In the genomic region with DNA sequence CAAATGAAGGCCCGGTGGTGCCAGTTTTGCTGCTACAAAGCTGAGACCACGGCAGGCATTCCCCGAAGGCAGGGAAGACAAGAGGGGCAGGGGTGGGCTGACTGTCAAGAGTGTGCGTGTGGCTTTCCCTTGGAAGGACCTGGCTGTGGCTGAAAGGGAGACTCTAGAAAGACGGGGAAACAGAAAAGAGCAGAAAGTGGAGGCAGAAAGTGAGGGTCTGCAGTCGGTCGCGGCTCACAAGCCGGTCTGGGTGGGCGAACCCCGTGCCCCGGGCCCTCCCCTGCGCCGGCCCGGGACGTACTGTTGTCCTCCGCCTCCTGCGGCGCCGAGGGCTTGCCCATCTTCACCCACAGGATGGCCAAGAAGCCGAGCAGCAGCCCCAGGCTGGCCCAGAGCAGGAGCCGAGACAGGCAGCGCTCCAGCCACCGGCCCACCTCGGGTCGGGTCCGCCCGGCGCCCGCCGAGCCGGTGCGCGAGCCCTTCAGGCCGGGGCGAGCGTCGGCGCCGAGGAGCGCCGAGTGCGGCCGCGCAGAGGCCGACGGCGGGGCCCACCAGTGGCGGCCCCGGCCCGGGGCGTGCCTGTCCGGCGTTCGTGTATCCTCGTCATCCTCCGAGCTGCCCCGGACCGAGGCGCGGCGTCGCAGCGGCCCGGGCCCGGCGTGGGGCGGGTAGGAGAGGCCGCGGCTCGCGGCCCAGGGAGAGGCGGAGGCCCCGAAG, we compare ENCODE assay signal across 9 mouse cellular contexts. TPM values are rescaled to one million over a fixed set of nuclear protein-coding genes. Genes with fewer than 3 reads are reported as not detected.
DNase-seq lines count a peak whose midpoint lies in the region; ATAC-seq and TF ChIP-seq lines count a peak whose summit lies in the region.
"Had no signal": no experiment of that assay in that cellular context is flagged by ENCODE, and none has a peak within 500 bp of the region (broad histone marks: within the 10 kb centered on the region; RNA-seq: fewer than 3 reads in every experiment).

No protein-coding gene starts in this region.

- no peak for TF ChIP-seq EP300 in liver, postnatal 0 days (IDR thresholded peaks at IDR 0.05; ENCODE audit: low read depth)

- ATAC-seq in erythroblast, adult 5-6 weeks (replicated peaks; ENCODE audit: low FRiP score, poor library complexity, severe bottlenecking): peak; percentile 23; the same call in 1 of the 2 replicates
- peak; percentile 27 for ATAC-seq in hindbrain, embryonic 15.5 days (ENCODE audit: low FRiP score, low read depth)
- peak; percentile 76 for ATAC-seq in liver, postnatal 0 days

- no peaks in the 10 kb centered on the region for H3K27me3 ChIP-seq in hindbrain, embryonic 15.5 days
- no peaks in the 10 kb centered on the region for H3K27me3 ChIP-seq in liver, postnatal 0 days (ENCODE audit: insufficient read depth, low read length)
- H3K27me3 ChIP-seq in small intestine, adult 2 months (ENCODE audit: control insufficient read depth, insufficient read depth, low read length): no peaks in the 10 kb centered on the region

- peak overlapping the region; percentile 97 for H3K27ac ChIP-seq in hindbrain, embryonic 15.5 days (replicated peaks)
- peak overlapping the region; percentile 95 for H3K27ac ChIP-seq in liver, postnatal 0 days (ENCODE audit: low read depth)
- H3K27ac ChIP-seq in small intestine, adult 2 months (ENCODE audit: insufficient read depth, low read depth, low read length): peak overlapping the region; percentile 67

- no peak for TF ChIP-seq CTCF in liver, postnatal 0 days (IDR thresholded peaks at IDR 0.05; ENCODE audit: low read depth)
- TF ChIP-seq CTCF in small intestine, adult 2 months (IDR thresholded peaks at IDR 0.05; ENCODE audit: extremely low read depth, insufficient read length, insufficient replicate concordance, low read depth, low read length): no peak

- peak overlapping the region; percentile 99 for H3K9ac ChIP-seq in hindbrain, embryonic 15.5 days
- peak overlapping the region; percentile 92 for H3K9ac ChIP-seq in liver, postnatal 0 days (replicated peaks)

- no peaks in the 10 kb centered on the region for H3K9me3 ChIP-seq in hindbrain, embryonic 15.5 days
- H3K9me3 ChIP-seq in liver, postnatal 0 days (ENCODE audit: low read length): no peaks in the 10 kb centered on the region

- peaks cover 30% of the 10 kb centered on the region for H3K36me3 ChIP-seq in hindbrain, embryonic 15.5 days
- peaks cover 18% of the 10 kb centered on the region for H3K36me3 ChIP-seq in liver, postnatal 0 days (replicated peaks; ENCODE audit: insufficient read depth, low read length)
- H3K36me3 ChIP-seq in small intestine, adult 2 months (ENCODE audit: control insufficient read depth, insufficient read depth, low read length): peaks cover 20% of the 10 kb centered on the region

- peak; percentile 35 for DNase-seq in kidney, adult 18-20 months
- no peak for DNase-seq in kidney, adult 8-10 months
- peak; percentile 30 for DNase-seq in adrenal gland, postnatal 25 days
- peak; percentile 64 for DNase-seq in liver, postnatal 0 days
- no peak for DNase-seq in left cerebral cortex, postnatal 25 days (ENCODE audit: low spot score in 2 of 2)

- peaks cover 53% of the 10 kb centered on the region for H3K4me1 ChIP-seq in hindbrain, embryonic 15.5 days (replicated peaks)
- peaks cover 11% of the 10 kb centered on the region for H3K4me1 ChIP-seq in liver, postnatal 0 days (ENCODE audit: insufficient read depth)
- peaks cover 8% of the 10 kb centered on the region for H3K4me1 ChIP-seq in small intestine, adult 2 months (ENCODE audit: control insufficient read depth, insufficient read depth, insufficient read length, low read length)

- H3K4me2 ChIP-seq in hindbrain, embryonic 15.5 days: peak overlapping the region; percentile 96
- H3K4me2 ChIP-seq in liver, postnatal 0 days (ENCODE audit: low read depth, low read length): peak overlapping the region; percentile 95

- WGBS in hindbrain, embryonic 15.5 days: under 1% methylated on average over 73 of the region's 74 CpGs
- 1% methylated on average over 49 of the region's 74 CpGs for WGBS in liver, postnatal 0 days (ENCODE audit: insufficient replicate concordance)
- 1% methylated on average over 73 of the region's 74 CpGs for WGBS in small intestine, adult 2 months

- TF ChIP-seq POLR2A in small intestine, adult 2 months (IDR thresholded peaks at IDR 0.05; ENCODE audit: low read depth, low read length): no peak

- intact Hi-C loops in left cerebral cortex, postnatal 25 days (cut with DNase I): loop anchor here (1.0 to 10.0 kb wide), 2 partner anchors 70 to 949 kb away; a partner anchor contains a TSS

- peak overlapping the region; percentile 91 for H3K4me3 ChIP-seq in hindbrain, embryonic 15.5 days
- peak overlapping the region; percentile 86 for H3K4me3 ChIP-seq in liver, postnatal 0 days (ENCODE audit: low read depth, low read length)
- peak overlapping the region; percentile 70 for H3K4me3 ChIP-seq in small intestine, adult 2 months (ENCODE audit: low read depth, low read length)

RNA-seq across cellular contexts. Expression of a gene that starts 0.8 kb away (rescaled TPM):
- total RNA-seq in adrenal gland, postnatal 25 days (2021): 80.7 and 81.1 TPM in 2 replicates
- total RNA-seq in erythroblast, adult 5-6 weeks (2015; ENCODE audit: low replicate concordance): 2.7 and 5.4 TPM in 2 replicates
- total RNA-seq in erythroblast, adult 5-6 weeks (2017; ENCODE audit: low replicate concordance): 12.9 and 13.5 TPM in 2 replicates
- 20.8 and 23.7 TPM in 2 replicates for polyA plus RNA-seq in hindbrain, embryonic 15.5 days (2015; fragmentation: Nextera tagmentation; extraction: Ambion mirVana)
- polyA plus RNA-seq in liver, postnatal 0 days (2015; fragmentation: Nextera tagmentation; extraction: Ambion mirVana): 4.7 and 5.2 TPM in 2 replicates
- 46.6 and 92.0 TPM in 2 replicates for polyA plus RNA-seq in small intestine, adult 2 months (2012; rRNA removed)
- 10 to 100 TPM; 39.9 to 44.1 TPM for total RNA-seq in left cerebral cortex, postnatal 25 days (2021)

RNA-seq across cellular contexts. Expression of a gene that starts 35.9 kb away (rescaled TPM):
- 0.52 and 1.6 TPM in 2 replicates for total RNA-seq in adrenal gland, postnatal 25 days (2021)
- not detected in 2 replicates for total RNA-seq in erythroblast, adult 5-6 weeks (2015; ENCODE audit: low replicate concordance)
- not detected in 2 replicates for total RNA-seq in erythroblast, adult 5-6 weeks (2017; ENCODE audit: low replicate concordance)
- polyA plus RNA-seq in hindbrain, embryonic 15.5 days (2015; fragmentation: Nextera tagmentation; extraction: Ambion mirVana): 0.26 and 0.28 TPM in 2 replicates
- 0.06 and 0.34 TPM in 2 replicates for polyA plus RNA-seq in liver, postnatal 0 days (2015; fragmentation: Nextera tagmentation; extraction: Ambion mirVana)
- polyA plus RNA-seq in small intestine, adult 2 months (2012; rRNA removed): 0.08 TPM in 1 of 2 replicates, not detected in the other
- under 1 TPM; 0.32 to 0.44 TPM for total RNA-seq in left cerebral cortex, postnatal 25 days (2021)
- total RNA-seq: neutrophil, adult 5-6 weeks had no signal

Comparison
In these comparisons a context has a peak if more than half of its experiments do, and no peak if none do; other contexts are left out.
1. DNase-seq: peak in kidney, adult 18-20 months (single experiment), adrenal gland, postnatal 25 days (single experiment) and liver, postnatal 0 days (single experiment); none in kidney, adult 8-10 months (0 of 2) and left cerebral cortex, postnatal 25 days (0 of 2).
2. ATAC-seq: peak in every context shown above with its lines; median percentile 76 in liver, postnatal 0 days; 27 in hindbrain, embryonic 15.5 days; 23 in erythroblast, adult 5-6 weeks.
3. Peak in every context shown above with its lines, with median percentiles within 50 percentile points of each other: H3K27ac ChIP-seq and H3K4me3 ChIP-seq.